In the genomic region with DNA sequence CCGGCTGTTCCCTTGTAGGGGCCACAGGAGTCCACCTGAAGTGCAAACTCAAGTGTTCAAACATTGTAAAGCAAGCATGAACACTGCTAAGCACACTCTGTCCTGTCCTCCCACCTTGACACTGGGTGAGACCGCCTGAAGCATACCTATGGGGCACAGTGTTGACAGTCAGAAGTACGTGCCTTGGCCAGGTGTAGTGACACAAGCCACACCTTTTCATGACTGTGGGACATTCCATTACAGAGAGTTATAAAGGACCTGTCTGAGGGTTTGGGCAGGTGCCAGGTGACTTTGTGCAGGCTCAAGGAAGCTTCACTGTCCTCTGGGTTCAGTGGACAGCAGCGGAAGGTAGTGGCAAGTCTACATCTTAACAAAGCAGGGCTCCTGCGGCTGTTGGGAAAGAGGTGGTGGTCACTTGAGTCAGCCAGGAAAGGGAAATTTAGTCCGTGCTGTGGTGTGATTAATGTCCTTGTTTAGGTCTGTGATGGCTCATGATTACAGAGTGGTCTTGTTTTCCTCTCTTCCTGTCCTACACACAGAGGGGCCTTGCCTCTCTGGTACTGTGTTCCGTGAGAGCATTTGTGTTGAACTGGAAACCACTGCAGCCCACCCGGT, we compare ENCODE assay signal across 18 mouse cellular contexts.
DNase-seq lines count a peak whose midpoint lies in the region; ATAC-seq lines count a peak whose summit lies in the region.
"Had no signal": no experiment of that assay in that cellular context is flagged by ENCODE, and none has a peak within 500 bp of the region (broad histone marks: within the 10 kb centered on the region; RNA-seq: fewer than 3 reads in every experiment).

No protein-coding gene starts in this region.

- H3K9ac ChIP-seq in forebrain, embryonic 14.5 days (ENCODE audit: low read length), result no peak overlapping the region
- H3K9ac ChIP-seq: forebrain, postnatal 0 days; midbrain, embryonic 15.5 days had no signal

- DNase-seq in forebrain, embryonic 10.5 days (ENCODE audit: extremely low spot score, low spot score), result no peak
- DNase-seq in forebrain, embryonic 14.5 days (ENCODE audit: low spot score), result no peak
- peak; percentile 42 for DNase-seq in urinary bladder, postnatal 14 days (ENCODE audit: low spot score)
- DNase-seq in urinary bladder, adult 18-20 months (ENCODE audit: low spot score in 2 of 2), result no peak
- DNase-seq in lung, postnatal 25 days (ENCODE audit: low spot score), result peak; percentile 23
- DNase-seq in thymus, postnatal 4 days, result no peak
- no peak for DNase-seq in retina, postnatal 1 day
- DNase-seq in embryo, embryonic 10.5 days (ENCODE audit: low spot score), result no peak
- DNase-seq: cerebellum, postnatal 14 days; forebrain, postnatal 0 days; heart, postnatal 4 days; kidney, postnatal 36 days; liver; right cerebral cortex, adult 18-20 months; thymus, postnatal 25 days had no signal

- peaks cover 45% of the 10 kb centered on the region for H3K4me1 ChIP-seq in forebrain, embryonic 10.5 days
- peaks cover 11% of the 10 kb centered on the region for H3K4me1 ChIP-seq in forebrain, embryonic 14.5 days (ENCODE audit: control insufficient read depth, insufficient read depth, low read length)

- peaks cover 40% of the 10 kb centered on the region for H3K27me3 ChIP-seq in forebrain, embryonic 10.5 days (ENCODE audit: poor library complexity, severe bottlenecking)
- H3K27me3 ChIP-seq in forebrain, embryonic 14.5 days (replicated peaks; ENCODE audit: control insufficient read depth, insufficient read depth, low read length), result no peaks in the 10 kb centered on the region
- H3K27me3 ChIP-seq: midbrain, embryonic 15.5 days had no signal

- ATAC-seq in forebrain, embryonic 14.5 days, result no peak
- ATAC-seq: inflammation-experienced regulatory T-cells, adult 6 months had no signal

- H3K4me2 ChIP-seq in forebrain, embryonic 14.5 days (ENCODE audit: low read length), result no peak overlapping the region
- H3K4me2 ChIP-seq: midbrain, embryonic 15.5 days had no signal

- peaks cover 8% of the 10 kb centered on the region; the same call in 1 of the 2 replicates for H3K9me3 ChIP-seq in forebrain, embryonic 10.5 days
- H3K9me3 ChIP-seq in forebrain, embryonic 14.5 days (replicated peaks; ENCODE audit: control insufficient read depth, low read length), result 0 out of 2 replicates have a peak, but pooled peaks cover 4% of the 10 kb centered on the region
- H3K9me3 ChIP-seq: midbrain, embryonic 15.5 days had no signal

- H3K36me3 ChIP-seq in forebrain, embryonic 10.5 days (replicated peaks), result no peaks in the 10 kb centered on the region
- H3K36me3 ChIP-seq in forebrain, embryonic 14.5 days (ENCODE audit: control insufficient read depth, insufficient read depth, low read length), result no peaks in the 10 kb centered on the region
- H3K36me3 ChIP-seq: midbrain, embryonic 15.5 days had no signal

- WGBS in forebrain, embryonic 10.5 days, result 95% methylated on average over 8 of the region's 8 CpGs
- 90% methylated on average over 8 of the region's 8 CpGs for WGBS in forebrain, embryonic 14.5 days

- no peak overlapping the region for H3K4me3 ChIP-seq in forebrain, embryonic 10.5 days
- H3K4me3 ChIP-seq in forebrain, embryonic 14.5 days (ENCODE audit: low read depth, low read length), result no peak overlapping the region
- H3K4me3 ChIP-seq: midbrain, embryonic 15.5 days had no signal

- H3K27ac ChIP-seq in forebrain, embryonic 10.5 days, result peak overlapping the region; percentile 67
- no peak overlapping the region for H3K27ac ChIP-seq in forebrain, embryonic 14.5 days (ENCODE audit: low read depth, low read length)
- H3K27ac ChIP-seq: macrophage; midbrain, embryonic 15.5 days had no signal

Comparison
In these comparisons a context has a peak if more than half of its experiments do, and no peak if none do; other contexts are left out.
1. DNase-seq: peak in urinary bladder, postnatal 14 days (single experiment) and lung, postnatal 25 days (single experiment); none in forebrain, embryonic 10.5 days (single experiment), forebrain, embryonic 14.5 days (single experiment), urinary bladder, adult 18-20 months (0 of 2), thymus, postnatal 4 days (single experiment), retina, postnatal 1 day (single experiment) and embryo, embryonic 10.5 days (single experiment).